In genomic region chr1:136594235-136594850, GRCm38 (mm10) we compare ENCODE assay signal across 20 mouse cellular contexts.
"Had no signal": no experiment of that assay in that cellular context is flagged by ENCODE, and none has a peak within 500 bp of the region (broad histone marks: within the 10 kb centered on the region; RNA-seq: fewer than 3 reads in every experiment).

No protein-coding gene starts in this region.

- H3K36me3 ChIP-seq: midbrain, embryonic 12.5 days; neural tube, embryonic 13.5 days; neural tube, embryonic 15.5 days had no signal

- H3K4me3 ChIP-seq: megakaryocyte, embryonic 14.5 days; midbrain, embryonic 12.5 days; myocyte; neural tube, embryonic 13.5 days; neural tube, embryonic 15.5 days had no signal

- H3K4me1 ChIP-seq: megakaryocyte, embryonic 14.5 days; midbrain, embryonic 12.5 days had no signal

- DNase-seq: lung, adult 18-20 months; lung, embryonic 14.5 days; lung, postnatal 10 days; lung, postnatal 36 days; midbrain, embryonic 14.5 days; retina, postnatal 1 day; right cerebral cortex, adult 18-20 months; right cerebral cortex, postnatal 25 days; right cerebral cortex, postnatal 4 days; spleen, adult 18-20 months; thymus, adult 18-20 months; thymus, postnatal 14 days; thymus, postnatal 36 days had no signal

- H3K9me3 ChIP-seq: midbrain, embryonic 12.5 days; neural tube, embryonic 13.5 days; neural tube, embryonic 15.5 days had no signal

- H3K27me3 ChIP-seq: midbrain, embryonic 12.5 days; neural tube, embryonic 13.5 days; neural tube, embryonic 15.5 days had no signal

- ATAC-seq: midbrain, embryonic 16.5 days had no signal

- H3K27ac ChIP-seq: macrophage; midbrain, embryonic 12.5 days; neural tube, embryonic 13.5 days; neural tube, embryonic 15.5 days had no signal
